1 mouse cellular context compared by ENCODE assay signal in the genomic region with DNA sequence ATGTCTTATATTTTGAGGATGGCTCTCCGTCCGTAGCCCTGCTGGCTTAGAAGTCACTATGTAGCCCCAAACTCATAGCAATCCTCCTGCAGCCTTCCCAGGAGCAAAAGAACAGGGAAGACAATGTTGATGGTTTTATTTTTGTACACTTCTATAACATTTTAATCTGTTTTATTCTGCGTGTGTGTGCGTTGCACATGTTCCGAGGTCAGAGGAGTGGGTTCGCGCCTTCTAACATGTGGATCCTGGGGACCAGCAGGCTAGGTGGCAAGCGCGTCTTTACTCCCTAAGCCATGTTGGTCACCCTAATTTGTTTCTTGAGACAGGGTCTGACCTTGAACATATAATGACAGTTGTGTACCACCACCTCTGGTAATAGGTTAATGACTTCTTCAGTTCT.
TF ChIP-seq lines count a peak whose summit lies in the region.

No protein-coding gene starts in this region.

TF ChIP-seq in CH12.LX, 34 proteins besides CTCF, POLR2A, EP300 and RAD21 (continued from another document):
- no peak for TF ChIP-seq MEF2A (IDR thresholded peaks at IDR 0.05; ENCODE audit: borderline replicate concordance, low read depth, low read length)
- TF ChIP-seq JUND (conservative IDR thresholded peaks at IDR 0.05; ENCODE audit: low read depth, low read length) = no peak
- no peak for TF ChIP-seq USF2 (conservative IDR thresholded peaks at IDR 0.05; ENCODE audit: low read depth, low read length)
- no peak for TF ChIP-seq MAX (IDR thresholded peaks at IDR 0.05; ENCODE audit: low read length)
- no peak for TF ChIP-seq NELFE (IDR thresholded peaks at IDR 0.05; ENCODE audit: low read depth, low read length)
- 0 out of 2 replicates have a peak, but pooled peaks have one; percentile 45 for TF ChIP-seq TBP (conservative IDR thresholded peaks at IDR 0.05; ENCODE audit: low read depth, low read length)
- peak; percentile 70; the same call in 1 of the 2 replicates for TF ChIP-seq MYC (IDR thresholded peaks at IDR 0.05; ENCODE audit: low read depth, low read length)
- no peak for TF ChIP-seq POLR2AphosphoS2 (IDR thresholded peaks at IDR 0.05; ENCODE audit: low read depth, low read length)
- TF ChIP-seq TCF12 (IDR thresholded peaks at IDR 0.05; ENCODE audit: low read depth, low read length) = no peak
- TF ChIP-seq KAT2A (IDR thresholded peaks at IDR 0.05; ENCODE audit: insufficient replicate concordance, low read length) = no peak
- TF ChIP-seq ELF1 (IDR thresholded peaks at IDR 0.05; ENCODE audit: low read depth, low read length) = no peak
- TF ChIP-seq GABPA (IDR thresholded peaks at IDR 0.05; ENCODE audit: insufficient replicate concordance, low read depth, low read length) = no peak
- TF ChIP-seq SMC3 (IDR thresholded peaks at IDR 0.05; ENCODE audit: low read depth, low read length) = no peak
- TF ChIP-seq MAFK (IDR thresholded peaks at IDR 0.05; ENCODE audit: insufficient replicate concordance, low read length) = no peak
- TF ChIP-seq ZC3H11A (IDR thresholded peaks at IDR 0.05; ENCODE audit: low read depth, low read length) = no peak
- no peak for TF ChIP-seq RCOR1 (conservative IDR thresholded peaks at IDR 0.05; ENCODE audit: low read depth, low read length)
- TF ChIP-seq UBTF (IDR thresholded peaks at IDR 0.05; ENCODE audit: low read depth, low read length) = no peak
- TF ChIP-seq USF1 (IDR thresholded peaks at IDR 0.05; ENCODE audit: low read depth, low read length) = no peak
- no peak for TF ChIP-seq HCFC1 (IDR thresholded peaks at IDR 0.05; ENCODE audit: low read depth, low read length)
- no peak for TF ChIP-seq MAZ (IDR thresholded peaks at IDR 0.05; ENCODE audit: low read depth, low read length)
- no peak for TF ChIP-seq ZKSCAN1 (IDR thresholded peaks at IDR 0.05; ENCODE audit: borderline replicate concordance, low read depth, low read length)
